Mouse (Mus musculus) hindbrain, embryonic 10.5 days (tissue): ENCODE results near the gene Parp16. TPM values are rescaled to one million over a fixed set of nuclear protein-coding genes. Genes with fewer than 3 reads are reported as not detected.

Experiments
- DNase-seq: peaks from one replicate; pipeline ENCODE4 v3.0.0-alpha.2; 2017; ENCODE audit warnings: low spot score
- H3K27ac ChIP-seq: fragments of 300-500 bp; sonication (generic); 2 replicates; pipeline ENCODE4 v1.5.1; 2016; ENCODE audit warnings: mild to moderate bottlenecking, moderate library complexity
- H3K27me3 ChIP-seq: fragments of 300-500 bp; sonication (generic); 2 replicates; pipeline ENCODE4 v1.6.1; 2016; ENCODE audit warnings: mild to moderate bottlenecking; ENCODE audit not compliant: poor library complexity, insufficient read depth, severe bottlenecking
- H3K36me3 ChIP-seq: fragments of 300-500 bp; sonication (generic); 2 replicates; pipeline ENCODE4 v1.6.1; 2016; ENCODE audit warnings: mild to moderate bottlenecking, moderate library complexity
- H3K4me1 ChIP-seq: fragments of 300-500 bp; sonication (generic); replicated peaks from 2 replicates; pipeline ENCODE4 v1.6.1; 2016; ENCODE audit warnings: mild to moderate bottlenecking
- H3K4me3 ChIP-seq: fragments of 300-500 bp; sonication (generic); 2 replicates; pipeline ENCODE4 v1.5.1; 2016; ENCODE audit warnings: mild to moderate bottlenecking, moderate library complexity
- H3K9me3 ChIP-seq: fragments of 300-500 bp; sonication (generic); 2 replicates; pipeline ENCODE4 v1.6.1; 2016; ENCODE audit warnings: mild to moderate bottlenecking, moderate library complexity
- WGBS: fragments of 180-500 bp; shearing (Covaris S2); methylation state at CpG from one replicate; pipeline ENCODE4 v1.1.7; 2016; 5-methylcytosine and 5-hydroxymethylcytosine counted together
- polyA plus RNA-seq: library from polyadenylated mRNA; unstranded; fragments of >200 nt; fragmentation: Nextera tagmentation; extraction: Ambion mirVana; gene quantifications from 2 replicates; pipeline ENCODE4 v1.2.1, GENCODE M21; 2016

Parp16 gene
- 7.7 and 8.0 TPM in 2 replicates for polyA plus RNA-seq

- Histone ChIP-seq H3K4me1 (peaks cover 72% of the 10 kb centered on the region), H3K36me3 (no peaks in the 10 kb centered on the region), H3K27me3 (no peaks in the 10 kb centered on the region), H3K27ac (peak within 1 kb of the TSS; percentile 94), H3K4me3 (no peak within 1 kb of the TSS), H3K9me3 (no peaks in the 10 kb centered on the region)
- 87% methylated on average over 4 of the region's 4 CpGs for WGBS
- no peak for DNase-seq
These were observed at the start of gene Parp16 for GRCm38 (mm10) chr9:65195053-65195452. Parp16 (plus strand) TSS chr9:65195353.

DNA sequence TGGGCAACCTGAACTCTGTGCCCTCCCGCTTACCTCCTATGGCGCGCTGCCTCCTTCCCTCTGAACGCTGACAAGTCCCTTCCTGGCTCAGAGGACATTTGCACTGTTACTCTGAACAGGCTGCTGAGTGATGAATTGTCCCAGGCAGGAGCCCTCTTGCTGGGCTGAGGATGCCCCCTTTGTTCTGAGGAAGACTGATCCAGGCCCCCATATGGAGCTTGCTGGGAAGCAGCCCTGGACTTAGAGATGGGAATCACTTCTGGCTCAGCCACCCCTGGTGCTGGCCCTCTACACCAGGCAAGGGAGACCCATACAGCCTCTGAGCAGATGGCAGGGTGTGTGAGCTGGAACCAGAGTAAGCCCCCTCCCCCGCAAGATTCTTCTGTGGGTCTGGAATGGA is 49.2 kb upstream of the Parp16 start:
- no peaks in the 10 kb centered on the region for H3K9me3 ChIP-seq
- DNase-seq = no peak
- no peaks in the 10 kb centered on the region for H3K27me3 ChIP-seq
- peaks cover 87% of the 10 kb centered on the region for H3K36me3 ChIP-seq
- H3K4me3 ChIP-seq = peak overlapping the region; percentile 36
- 33% methylated on average over 5 of the region's 5 CpGs for WGBS
- peaks cover 88% of the 10 kb centered on the region for H3K4me1 ChIP-seq
- H3K27ac ChIP-seq = peak overlapping the region; percentile 78

GRCm38 (mm10) chr9:65148507-65148906 is 46.6 kb upstream of the Parp16 start:
- WGBS = 83% methylated on average over 7 of the region's 7 CpGs
- H3K4me1 ChIP-seq = peaks cover 100% of the 10 kb centered on the region

DNA sequence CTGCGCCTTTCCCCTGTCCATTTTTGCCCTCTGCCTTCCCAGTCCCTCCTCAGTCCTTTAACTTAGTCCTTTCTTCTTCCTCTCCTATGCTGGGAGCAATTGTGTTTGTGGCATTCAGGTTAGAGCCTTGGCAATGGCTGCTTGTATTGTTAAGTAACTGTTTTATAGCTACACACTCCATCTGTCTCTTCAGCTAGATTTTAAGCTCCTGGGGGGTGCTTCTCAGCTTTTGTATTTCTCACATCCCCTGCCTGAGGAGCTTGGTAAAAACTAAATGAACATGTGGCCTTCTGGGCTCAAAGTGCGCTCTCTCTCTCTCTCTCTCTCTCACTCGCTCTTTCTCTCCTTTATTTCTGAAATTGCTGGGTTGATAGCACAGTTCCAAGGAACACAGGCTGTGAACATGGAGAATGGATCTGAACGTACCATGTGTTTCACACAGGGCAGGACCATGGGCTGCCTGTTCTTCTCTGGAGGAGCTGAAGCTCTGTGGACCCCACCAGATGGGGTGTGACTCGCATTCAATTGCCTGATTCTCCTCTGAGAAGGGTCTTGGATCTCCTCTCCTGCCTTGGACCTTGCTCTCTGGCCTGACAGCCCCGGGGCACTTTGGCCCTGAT is 42.3 kb upstream of the Parp16 start:
- Histone ChIP-seq H3K4me1 (peaks cover 100% of the 10 kb centered on the region), H3K4me3 (peak overlapping the region; percentile 31), H3K27ac (peak overlapping the region; percentile 86), H3K36me3 (peaks cover 92% of the 10 kb centered on the region), H3K27me3 (no peaks in the 10 kb centered on the region), H3K9me3 (no peaks in the 10 kb centered on the region)
- DNase-seq = no peak
- 24% methylated on average over 6 of the region's 6 CpGs for WGBS

More at GRCm38 (mm10) chr9:65148507-65148906, 46.6 kb upstream of the Parp16 start:
- H3K4me3 ChIP-seq = no peak overlapping the region
- H3K27ac ChIP-seq = peak overlapping the region; percentile 43; the same call in 1 of the 2 replicates
- no peak for DNase-seq
- peaks cover 93% of the 10 kb centered on the region for H3K36me3 ChIP-seq
- H3K9me3 ChIP-seq = no peaks in the 10 kb centered on the region
- H3K27me3 ChIP-seq = no peaks in the 10 kb centered on the region

GRCm38 (mm10) chr9:65153331-65153711 is 41.8 kb upstream of the Parp16 start:
- Histone ChIP-seq H3K4me1 (peaks cover 100% of the 10 kb centered on the region), H3K27ac (peak overlapping the region; percentile 86), H3K9me3 (no peaks in the 10 kb centered on the region), H3K27me3 (no peaks in the 10 kb centered on the region), H3K4me3 (peak overlapping the region; percentile 31), H3K36me3 (peaks cover 92% of the 10 kb centered on the region)
- 2% methylated on average over 5 of the region's 5 CpGs for WGBS
- peak; percentile 85 for DNase-seq

- peaks cover 91% of the 10 kb centered on the region for H3K36me3 ChIP-seq
- peak overlapping the region; percentile 31 for H3K4me3 ChIP-seq
- no peaks in the 10 kb centered on the region for H3K27me3 ChIP-seq
- peak overlapping the region; percentile 86 for H3K27ac ChIP-seq
- DNase-seq = peak; percentile 65
- WGBS = 57% methylated on average over 9 of the region's 9 CpGs
- H3K4me1 ChIP-seq = peaks cover 99% of the 10 kb centered on the region
- no peaks in the 10 kb centered on the region for H3K9me3 ChIP-seq
These were observed 40.3 kb upstream of the Parp16 start for GRCm38 (mm10) chr9:65154692-65155455.

DNA sequence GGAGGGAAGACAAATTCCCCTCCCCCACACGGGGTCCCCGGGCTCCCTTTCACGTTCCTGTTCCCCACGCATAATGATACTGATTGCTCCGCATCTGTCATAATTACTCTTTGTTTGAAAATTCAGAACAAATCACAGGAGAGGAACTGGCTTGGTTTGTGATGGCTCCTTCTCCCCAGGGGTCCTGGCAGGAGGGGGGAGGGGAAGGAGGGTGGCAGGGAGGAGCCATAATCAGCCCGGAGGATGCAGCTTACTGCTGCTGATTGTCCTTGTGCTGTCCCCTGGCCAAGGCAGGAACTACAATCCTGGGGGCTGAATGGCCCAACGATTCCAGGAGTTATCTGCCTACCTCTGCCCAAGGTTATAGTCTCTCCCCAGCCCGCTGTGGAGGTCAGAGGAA is 38.5 kb upstream of the Parp16 start:
- peaks cover 84% of the 10 kb centered on the region for H3K36me3 ChIP-seq
- WGBS = 6% methylated on average over 8 of the region's 8 CpGs
- peaks cover 99% of the 10 kb centered on the region for H3K4me1 ChIP-seq
- peak overlapping the region; percentile 34 for H3K4me3 ChIP-seq
- no peaks in the 10 kb centered on the region for H3K9me3 ChIP-seq
- peak overlapping the region; percentile 86 for H3K27ac ChIP-seq
- peak; percentile 55 for DNase-seq
- no peaks in the 10 kb centered on the region for H3K27me3 ChIP-seq

DNA sequence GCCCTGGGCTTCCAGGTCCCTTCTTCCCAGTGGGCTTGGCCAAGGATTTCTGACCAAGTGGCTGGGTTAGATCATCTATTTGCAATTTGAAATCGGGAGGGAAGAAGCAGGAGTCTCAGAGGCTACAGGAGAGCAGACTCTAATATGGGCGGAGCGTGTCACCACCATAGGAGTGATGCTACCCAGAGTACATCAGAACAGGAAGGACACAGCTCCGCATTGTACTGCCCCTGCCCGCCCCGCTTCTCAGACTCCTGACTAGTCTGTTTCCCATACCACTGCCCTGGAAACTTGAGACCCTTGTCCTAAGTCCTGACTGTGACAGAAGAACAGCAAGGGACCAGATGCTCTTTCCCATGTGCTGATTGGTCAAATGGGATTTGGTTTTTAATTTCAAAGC is 37.5 kb upstream of the Parp16 start:
- Histone ChIP-seq H3K9me3 (no peaks in the 10 kb centered on the region), H3K27me3 (0 out of 2 replicates have a peak, but pooled peaks cover under 1% of the 10 kb centered on the region), H3K27ac (peak overlapping the region; percentile 86), H3K4me3 (no peak overlapping the region), H3K36me3 (peaks cover 77% of the 10 kb centered on the region), H3K4me1 (peaks cover 99% of the 10 kb centered on the region)
- DNase-seq = no peak
- 33% methylated on average over 6 of the region's 6 CpGs for WGBS

GRCm38 (mm10) chr9:65161188-65161587 is 34.0 kb upstream of the Parp16 start:
- peaks cover 97% of the 10 kb centered on the region for H3K4me1 ChIP-seq
- whole genome bisulfite sequencing = 10% methylated on average over 4 of the region's 4 CpGs
- H3K9me3 ChIP-seq = no peaks in the 10 kb centered on the region
- peaks cover 67% of the 10 kb centered on the region for H3K36me3 ChIP-seq
- DNase-seq = no peak
- peaks cover 6% of the 10 kb centered on the region; the same call in 1 of the 2 replicates for H3K27me3 ChIP-seq
- H3K4me3 ChIP-seq = peak overlapping the region; percentile 52
- H3K27ac ChIP-seq = peak overlapping the region; percentile 97

GRCm38 (mm10) chr9:65161881-65162280 is 33.3 kb upstream of the Parp16 start:
- Histone ChIP-seq H3K27ac (peak overlapping the region; percentile 97), H3K9me3 (no peaks in the 10 kb centered on the region), H3K36me3 (peaks cover 67% of the 10 kb centered on the region), H3K4me1 (peaks cover 97% of the 10 kb centered on the region), H3K27me3 (peaks cover 6% of the 10 kb centered on the region; the same call in 1 of the 2 replicates), H3K4me3 (peak overlapping the region; percentile 52)
- DNase-seq = no peak
- 11% methylated on average over 8 of the region's 8 CpGs for WGBS

GRCm38 (mm10) chr9:65162711-65163639 is 32.2 kb upstream of the Parp16 start:
- Histone ChIP-seq H3K27ac (peak overlapping the region; percentile 97), H3K4me3 (peak overlapping the region; percentile 52), H3K27me3 (peaks cover 6% of the 10 kb centered on the region; the same call in 1 of the 2 replicates), H3K4me1 (peaks cover 97% of the 10 kb centered on the region), H3K9me3 (no peaks in the 10 kb centered on the region), H3K36me3 (peaks cover 65% of the 10 kb centered on the region)
- WGBS = under 1% methylated on average over 66 of the region's 69 CpGs
- DNase-seq = peak; percentile 93

GRCm38 (mm10) chr9:65164870-65165269 is 30.3 kb upstream of the Parp16 start:
- WGBS = 22% methylated on average over 1 of the region's 1 CpGs
- peaks cover 66% of the 10 kb centered on the region for H3K36me3 ChIP-seq
- no peaks in the 10 kb centered on the region for H3K9me3 ChIP-seq
- peaks cover 6% of the 10 kb centered on the region; the same call in 1 of the 2 replicates for H3K27me3 ChIP-seq
- H3K4me1 ChIP-seq = peaks cover 98% of the 10 kb centered on the region
- no peak for DNase-seq
- H3K4me3 ChIP-seq = no peak overlapping the region
- H3K27ac ChIP-seq = peak overlapping the region; percentile 71; the same call in 1 of the 2 replicates
